8 mouse cellular contexts compared by ENCODE assay signal in the genomic region with DNA sequence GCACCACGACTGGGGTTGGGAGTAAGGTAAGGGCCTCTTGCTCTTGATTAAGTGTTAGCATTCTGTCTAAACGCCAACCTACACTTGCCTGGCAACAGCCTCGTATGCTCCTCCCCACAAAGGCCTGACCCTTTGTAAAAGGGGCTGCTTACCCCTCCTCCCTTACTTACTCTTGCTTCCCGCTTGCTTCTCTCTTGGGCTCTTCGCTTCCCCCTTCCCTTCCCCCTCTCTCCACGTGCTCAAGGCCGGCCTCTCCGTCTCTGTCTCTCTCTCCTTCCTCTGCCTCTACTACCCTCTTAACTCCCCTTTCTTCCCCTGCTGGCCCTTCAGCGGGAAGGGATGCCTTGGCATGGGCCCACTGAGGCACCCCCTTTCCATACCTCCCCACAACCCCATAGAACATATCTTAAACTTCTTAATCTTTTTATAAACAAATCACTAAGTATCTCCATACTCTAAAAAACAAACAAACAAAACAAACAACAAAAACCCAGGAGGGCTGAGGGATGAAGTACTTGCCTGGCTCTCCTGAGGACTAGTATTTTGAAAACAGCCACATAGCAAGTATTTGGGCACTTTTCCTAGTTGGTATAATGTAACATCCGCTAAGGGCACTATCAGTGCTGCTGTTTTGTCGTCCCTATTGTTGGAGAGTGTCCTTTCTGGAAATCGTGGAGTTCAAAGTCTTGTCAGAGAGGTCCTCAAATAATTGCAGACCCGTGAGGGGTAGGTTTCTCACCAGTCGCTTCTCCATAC. TPM values are rescaled to one million over a fixed set of nuclear protein-coding genes. Genes with fewer than 3 reads are reported as not detected.
DNase-seq lines count a peak whose midpoint lies in the region; ATAC-seq and TF ChIP-seq lines count a peak whose summit lies in the region.

No protein-coding gene starts in this region.

- no peaks in the 10 kb centered on the region for H3K36me3 ChIP-seq in erythroblast, embryonic 14.5 days (ENCODE audit: control insufficient read depth)
- no peaks in the 10 kb centered on the region for H3K36me3 ChIP-seq in heart, embryonic 15.5 days
- no peaks in the 10 kb centered on the region for H3K36me3 ChIP-seq in lung, embryonic 14.5 days (ENCODE audit: insufficient read depth)
- no peaks in the 10 kb centered on the region for H3K36me3 ChIP-seq in stomach, embryonic 16.5 days (ENCODE audit: control insufficient read depth, insufficient read depth, low read length)

- no peak for TF ChIP-seq CTCF in lung, embryonic 14.5 days (IDR thresholded peaks at IDR 0.05; ENCODE audit: low read depth)

- H3K27me3 ChIP-seq in erythroblast, embryonic 14.5 days (ENCODE audit: control insufficient read depth), result peaks cover 25% of the 10 kb centered on the region
- no peaks in the 10 kb centered on the region for H3K27me3 ChIP-seq in heart, embryonic 15.5 days
- H3K27me3 ChIP-seq in lung, embryonic 14.5 days (ENCODE audit: insufficient read depth, low read length), result no peaks in the 10 kb centered on the region
- no peaks in the 10 kb centered on the region for H3K27me3 ChIP-seq in stomach, embryonic 16.5 days (ENCODE audit: control insufficient read depth, insufficient read depth, low read length)

- WGBS in heart, embryonic 15.5 days, result 18% methylated on average over 14 of the region's 14 CpGs
- whole genome bisulfite sequencing in lung, embryonic 14.5 days, result 10% methylated on average over 14 of the region's 14 CpGs
- WGBS in stomach, embryonic 16.5 days, result 24% methylated on average over 14 of the region's 14 CpGs

- peak overlapping the region; percentile 66; the same call in 1 of the 2 replicates for H3K27ac ChIP-seq in heart, embryonic 15.5 days
- H3K27ac ChIP-seq in lung, embryonic 14.5 days (ENCODE audit: low read depth), result no peak overlapping the region
- no peak overlapping the region for H3K27ac ChIP-seq in stomach, embryonic 16.5 days (ENCODE audit: low read length)

- DNase-seq in ZHBTc4 (ENCODE audit: low read depth, low spot score), result peak; percentile 57
- DNase-seq in lung, embryonic 14.5 days, result peak; percentile 33
- DNase-seq in urinary bladder, adult 2 months (ENCODE audit: low spot score), result no peak
- no peak for DNase-seq in frontal cortex, postnatal 25 days (ENCODE audit: low spot score in 2 of 2)

- H3K9me3 ChIP-seq in erythroblast, embryonic 14.5 days (ENCODE audit: control insufficient read depth, low read length), result no peaks in the 10 kb centered on the region
- H3K9me3 ChIP-seq in heart, embryonic 15.5 days (replicated peaks), result no peaks in the 10 kb centered on the region
- no peaks in the 10 kb centered on the region for H3K9me3 ChIP-seq in lung, embryonic 14.5 days (ENCODE audit: low read depth, low read length)
- no peaks in the 10 kb centered on the region for H3K9me3 ChIP-seq in stomach, embryonic 16.5 days (replicated peaks; ENCODE audit: control insufficient read depth, low read length)

- ATAC-seq in erythroblast, adult 5-6 weeks (replicated peaks; ENCODE audit: low FRiP score, poor library complexity, severe bottlenecking), result no peak
- ATAC-seq in heart, embryonic 15.5 days (replicated peaks; ENCODE audit: insufficient number of reproducible peaks, insufficient read depth, low FRiP score, low read depth), result no peak
- ATAC-seq in lung, embryonic 14.5 days (ENCODE audit: insufficient read depth), result no peak; the same call in 1 of the 2 replicates
- no peak for ATAC-seq in stomach, embryonic 16.5 days (ENCODE audit: insufficient read depth, low FRiP score)

- H3K4me2 ChIP-seq in heart, embryonic 15.5 days, result peak overlapping the region; percentile 97
- H3K4me2 ChIP-seq in lung, embryonic 14.5 days, result peak overlapping the region; percentile 100
- H3K4me2 ChIP-seq in stomach, embryonic 16.5 days (ENCODE audit: low read depth, low read length), result peak overlapping the region; percentile 96

- H3K9ac ChIP-seq in heart, embryonic 15.5 days, result peak overlapping the region; percentile 73
- H3K9ac ChIP-seq in lung, embryonic 14.5 days, result peak overlapping the region; percentile 60
- peak overlapping the region; percentile 76 for H3K9ac ChIP-seq in stomach, embryonic 16.5 days (ENCODE audit: low read length)

- peak overlapping the region; percentile 72 for H3K4me3 ChIP-seq in erythroblast, embryonic 14.5 days (replicated peaks)
- peak overlapping the region; percentile 74 for H3K4me3 ChIP-seq in heart, embryonic 15.5 days
- peak overlapping the region; percentile 66 for H3K4me3 ChIP-seq in lung, embryonic 14.5 days (ENCODE audit: low read depth, low read length)
- H3K4me3 ChIP-seq in stomach, embryonic 16.5 days (replicated peaks; ENCODE audit: low read length), result peak overlapping the region; percentile 70

- H3K4me1 ChIP-seq in erythroblast, embryonic 14.5 days (ENCODE audit: control insufficient read depth), result peaks cover 28% of the 10 kb centered on the region
- peaks cover 24% of the 10 kb centered on the region for H3K4me1 ChIP-seq in heart, embryonic 15.5 days (replicated peaks)
- H3K4me1 ChIP-seq in lung, embryonic 14.5 days (ENCODE audit: insufficient read depth), result peaks cover 6% of the 10 kb centered on the region; the same call in 1 of the 2 replicates
- peaks cover 10% of the 10 kb centered on the region; the same call in 1 of the 2 replicates for H3K4me1 ChIP-seq in stomach, embryonic 16.5 days (ENCODE audit: control insufficient read depth, insufficient read depth, low read length)

RNA-seq across cellular contexts. Expression of gene Tor3a, which starts 1.3 kb away (rescaled TPM):
- polyA plus RNA-seq in erythroblast, embryonic 14.5 days (2012), result 0.05 TPM in 1 of 2 replicates, not detected in the other
- total RNA-seq in erythroblast, adult 5-6 weeks (2015; ENCODE audit: low replicate concordance), result 4.4 and 4.8 TPM in 2 replicates
- 4.9 and 8.3 TPM in 2 replicates for total RNA-seq in erythroblast, adult 5-6 weeks (2017; ENCODE audit: low replicate concordance)
- 6.5 and 8.6 TPM in 2 replicates for polyA plus RNA-seq in heart, embryonic 15.5 days (2015; fragmentation: Nextera tagmentation; extraction: Ambion mirVana)
- polyA plus RNA-seq in lung, embryonic 14.5 days (2014; fragmentation: Nextera tagmentation; extraction: Ambion mirVana), result 8.3 and 8.7 TPM in 2 replicates
- 14.6 and 19.2 TPM in 2 replicates for polyA plus RNA-seq in stomach, embryonic 16.5 days (2015; fragmentation: Nextera tagmentation; extraction: Ambion mirVana)
- 21.3 and 24.3 TPM in 2 replicates for polyA plus RNA-seq in urinary bladder, adult 2 months (2012; rRNA removed)

RNA-seq across cellular contexts. Expression of gene Fam20b, which starts 46.0 kb away (rescaled TPM):
- polyA plus RNA-seq in erythroblast, embryonic 14.5 days (2012), result 0.55 and 0.60 TPM in 2 replicates
- total RNA-seq in erythroblast, adult 5-6 weeks (2015; ENCODE audit: low replicate concordance), result 6.5 and 10.6 TPM in 2 replicates
- 15.5 and 19.9 TPM in 2 replicates for total RNA-seq in erythroblast, adult 5-6 weeks (2017; ENCODE audit: low replicate concordance)
- polyA plus RNA-seq in heart, embryonic 15.5 days (2015; fragmentation: Nextera tagmentation; extraction: Ambion mirVana), result 22.1 and 24.1 TPM in 2 replicates
- polyA plus RNA-seq in lung, embryonic 14.5 days (2014; fragmentation: Nextera tagmentation; extraction: Ambion mirVana), result 29.5 and 31.1 TPM in 2 replicates
- polyA plus RNA-seq in stomach, embryonic 16.5 days (2015; fragmentation: Nextera tagmentation; extraction: Ambion mirVana), result 33.2 and 37.1 TPM in 2 replicates
- 31.7 and 39.2 TPM in 2 replicates for polyA plus RNA-seq in urinary bladder, adult 2 months (2012; rRNA removed)

Comparison
In these comparisons a context has a peak if more than half of its experiments do, and no peak if none do; other contexts are left out.
1. DNase-seq: peak in ZHBTc4 (single experiment) and lung, embryonic 14.5 days (single experiment); none in urinary bladder, adult 2 months (single experiment) and frontal cortex, postnatal 25 days (0 of 2).
2. RNA of gene Fam20b, which starts 46.0 kb away (polyA plus RNA-seq): 33.2 to 37.1 TPM in stomach, embryonic 16.5 days, 31.7 to 39.2 TPM in urinary bladder, adult 2 months, 29.5 to 31.1 TPM in lung, embryonic 14.5 days and 22.1 to 24.1 TPM in heart, embryonic 15.5 days; 0.55 to 0.60 TPM in erythroblast, embryonic 14.5 days; every median in the first group is over 10 times any median in the second.
3. Peak in every context shown above with its lines, with median percentiles within 50 percentile points of each other: H3K4me3 ChIP-seq, H3K4me2 ChIP-seq and H3K9ac ChIP-seq.